ENCODE assay signal across 16 mouse cellular contexts in genomic region chr19:23124023-23124550, GRCm38 (mm10). TPM values are rescaled to one million over a fixed set of nuclear protein-coding genes. Genes with fewer than 3 reads are reported as not detected.
DNase-seq lines count a peak whose midpoint lies in the region.
"Had no signal": no experiment of that assay in that cellular context is flagged by ENCODE, and none has a peak within 500 bp of the region (broad histone marks: within the 10 kb centered on the region; RNA-seq: fewer than 3 reads in every experiment).

No protein-coding gene starts in this region.

- DNase-seq in heart, adult 11 months: peak; percentile 93
- DNase-seq in heart, adult 18-20 months: no peak
- DNase-seq in ES-CJ7 (ENCODE audit: low read depth, low spot score): peak; percentile 56
- peak; percentile 87 for DNase-seq in R1 (ENCODE audit: low read depth, low spot score)
- no peak for DNase-seq in spleen, adult 18-20 months
- DNase-seq in adrenal gland, adult 2 months: no peak
- DNase-seq in cerebellum, postnatal 10 days: no peak
- DNase-seq: adrenal gland, postnatal 10 days; adrenal gland, postnatal 25 days; B cell, adult 2 months; cerebellum, adult 11 months; cerebellum, adult 18-20 months; cerebellum, adult 8-10 months; cerebellum, adult 9-11 months; cerebellum, postnatal 25 days had no signal

RNA-seq across cellular contexts. Expression of gene Klf9, which starts 16.9 kb away (rescaled TPM):
- 100 to 1,000 TPM in 1 of 2 experiments, 10 to 100 TPM in 1; 98.5 to 136 TPM for total RNA-seq in heart, adult 18-20 months (2021)
- 10 to 100 TPM; 75.8 to 85.6 TPM for total RNA-seq in adrenal gland, adult 2 months (2021)
- polyA plus RNA-seq in adrenal gland, adult 2 months (2012; rRNA removed): 64.4 and 66.5 TPM in 2 replicates
- total RNA-seq: CH12.LX had no signal

Comparison
In these comparisons a context has a peak if more than half of its experiments do, and no peak if none do; other contexts are left out.
1. DNase-seq: peak in heart, adult 11 months (single experiment), ES-CJ7 (single experiment) and R1 (single experiment); none in heart, adult 18-20 months (0 of 2), spleen, adult 18-20 months (0 of 2), adrenal gland, adult 2 months (single experiment) and cerebellum, postnatal 10 days (0 of 2).